Mouse (Mus musculus) lung, postnatal 0 days (tissue): ENCODE data around the gene Zfp28.

Source experiments
- CTCF ChIP-seq: IDR thresholded peaks from 2 replicates; pipeline ENCODE4 v1.5.1; 2016; ENCODE audit warnings: antibody characterized with exemption, mild to moderate bottlenecking
- EP300 ChIP-seq: IDR thresholded peaks from 2 replicates; pipeline ENCODE4 v1.6.1; 2016; ENCODE audit warnings: antibody characterized with exemption, mild to moderate bottlenecking, control low read depth

DNA sequence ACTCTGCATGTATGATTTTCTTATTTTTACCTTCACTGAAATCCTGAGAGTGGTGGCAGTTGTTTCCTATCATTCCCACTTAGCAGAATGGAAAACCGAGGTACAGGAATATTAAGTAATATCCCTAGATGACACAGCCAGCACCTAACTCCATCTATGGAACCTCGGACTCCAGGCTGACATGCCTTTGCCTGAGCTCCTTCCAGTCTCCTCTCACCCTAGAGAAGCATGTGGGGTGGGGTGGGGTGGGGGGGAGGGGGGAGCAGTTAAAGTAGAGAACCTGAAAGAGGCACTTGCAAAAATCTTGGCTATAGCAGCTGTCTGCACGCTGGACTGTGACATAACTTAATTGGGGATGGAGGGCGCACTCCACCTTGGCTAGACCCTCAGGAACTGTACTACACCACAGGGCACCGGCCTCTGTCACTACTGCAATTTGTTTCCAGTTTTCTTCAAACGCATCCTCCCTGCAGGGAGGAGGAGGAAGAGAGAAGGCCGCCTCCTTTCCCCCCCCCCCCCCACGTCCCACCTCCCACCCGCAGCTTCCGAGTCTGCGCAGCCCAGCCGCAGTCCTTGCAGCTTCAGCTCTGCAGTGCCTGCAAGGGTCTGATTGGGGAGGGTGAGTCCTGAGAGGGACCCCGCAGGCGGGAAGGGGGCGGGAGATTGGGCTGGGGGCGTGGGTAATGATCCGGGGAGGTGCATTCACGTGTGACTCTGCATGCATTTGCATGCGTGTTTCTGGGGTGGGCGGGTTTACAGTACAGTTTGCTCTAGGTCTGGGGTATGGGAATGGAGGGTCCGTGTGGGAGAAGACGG lies 31.7 kb downstream of the Zfp28 start:
- TF ChIP-seq CTCF (no peak), EP300 (no peak)
